Mouse (Mus musculus): ENCODE data around the gene Galnt18.

- no peak for TF ChIP-seq EP300 (IDR thresholded peaks at IDR 0.05; ENCODE audit: low read depth)
- no peak for TF ChIP-seq CTCF (IDR thresholded peaks at IDR 0.05; ENCODE audit: low read depth)
These were observed 264.3 kb downstream of the Galnt18 start for GRCm38 (mm10) chr7:111515471-111515870.
